Mouse (Mus musculus) hindbrain, embryonic 11.5 days (tissue): ENCODE data around the gene Macrod2. TPM values are rescaled to one million over a fixed set of nuclear protein-coding genes. Genes with fewer than 3 reads are reported as not detected.

Experiments
- ATAC-seq: fragments of 200-750 bp; cut with Nextera tagmentation; 2 replicates; pipeline ENCODE4 v1.8.0; 2017; ENCODE audit warnings: mild to moderate bottlenecking, moderate TSS enrichment, moderate library complexity; ENCODE audit not compliant: low FRiP score
- DNase-seq: peaks from one replicate; pipeline ENCODE4 v3.0.0-alpha.2; 2015; ENCODE audit warnings: low spot score
- H3K27ac ChIP-seq: fragments of 300-500 bp; sonication (generic); 2 replicates; pipeline ENCODE4 v1.5.1; 2014; ENCODE audit warnings: mild to moderate bottlenecking, low read depth, low read length
- H3K27me3 ChIP-seq: fragments of 300-500 bp; sonication (generic); 2 replicates; pipeline ENCODE4 v1.6.1; 2014; ENCODE audit warnings: mild to moderate bottlenecking, low read length, moderate library complexity, mixed read lengths; ENCODE audit not compliant: control insufficient read depth, insufficient read depth
- H3K36me3 ChIP-seq: fragments of 300-500 bp; sonication (generic); 2 replicates; pipeline ENCODE4 v1.6.1; 2014; ENCODE audit warnings: mild to moderate bottlenecking, low read length, moderate library complexity, mixed read lengths; ENCODE audit not compliant: control insufficient read depth, insufficient read depth
- H3K4me1 ChIP-seq: fragments of 300-500 bp; sonication (generic); replicated peaks from 2 replicates; pipeline ENCODE4 v1.6.1; 2014; ENCODE audit warnings: low read length, mixed read lengths; ENCODE audit not compliant: control insufficient read depth, insufficient read depth
- H3K4me2 ChIP-seq: fragments of 300-500 bp; sonication (generic); replicated peaks from 2 replicates; pipeline ENCODE4 v1.6.1; 2014; ENCODE audit warnings: mild to moderate bottlenecking, low read depth, low read length
- H3K4me3 ChIP-seq: fragments of 300-500 bp; sonication (generic); 2 replicates; pipeline ENCODE4 v1.5.1; 2014; ENCODE audit warnings: low read depth, low read length
- H3K9ac ChIP-seq: fragments of 300-500 bp; sonication (generic); 2 replicates; pipeline ENCODE4 v1.6.1; 2014; ENCODE audit warnings: low read depth, low read length
- H3K9me3 ChIP-seq: fragments of 300-500 bp; sonication (generic); 2 replicates; pipeline ENCODE4 v1.6.1; 2016; ENCODE audit warnings: low read length; ENCODE audit not compliant: control insufficient read depth
- WGBS: fragments of 180-500 bp; shearing (Covaris S2); extraction: QIAGEN DNeasy Blood & Tissue Kit; methylation state at CpG from one replicate; pipeline ENCODE4 v1.1.7; 2014; 5-methylcytosine and 5-hydroxymethylcytosine counted together
- polyA plus RNA-seq: library from polyadenylated mRNA; unstranded; fragments of >200 nt; fragmentation: Nextera tagmentation; extraction: Ambion mirVana; gene quantifications from 2 replicates; pipeline ENCODE4 v1.2.1, GENCODE M21; 2014

The Macrod2 gene
- polyA plus RNA-seq, 1 experiment from 2014 or later = 42.5 TPM

- no peak for DNase-seq
- no peak overlapping the region for H3K27ac ChIP-seq
Observed at GRCm38 (mm10) chr2:140533621-140534020, 138.5 kb downstream of the Macrod2 start.

GRCm38 (mm10) chr2:140534583-140534982, 139.5 kb downstream of the Macrod2 start:
- Histone ChIP-seq H3K4me3 (no peak overlapping the region), H3K27me3 (no peaks in the 10 kb centered on the region), H3K4me2 (no peak overlapping the region), H3K9me3 (no peaks in the 10 kb centered on the region), H3K4me1 (no peaks in the 10 kb centered on the region), H3K9ac (no peak overlapping the region), H3K36me3 (no peaks in the 10 kb centered on the region), H3K27ac (no peak overlapping the region)
- DNase-seq (no peak), ATAC-seq (no peak)
- WGBS = 86% methylated on average over 3 of the region's 3 CpGs

More at GRCm38 (mm10) chr2:140533621-140534020, 138.5 kb downstream of the Macrod2 start:
- no peak overlapping the region for H3K9ac ChIP-seq
- no peaks in the 10 kb centered on the region for H3K27me3 ChIP-seq
- 55% methylated on average over 8 of the region's 8 CpGs for WGBS
- no peak for ATAC-seq
- no peak overlapping the region for H3K4me2 ChIP-seq
- no peak overlapping the region for H3K4me3 ChIP-seq
- H3K36me3 ChIP-seq = no peaks in the 10 kb centered on the region
- no peaks in the 10 kb centered on the region for H3K4me1 ChIP-seq
- no peaks in the 10 kb centered on the region for H3K9me3 ChIP-seq

GRCm38 (mm10) chr2:140535832-140536571, 140.9 kb downstream of the Macrod2 start:
- Histone ChIP-seq H3K4me3 (no peak overlapping the region), H3K4me2 (no peak overlapping the region), H3K4me1 (no peaks in the 10 kb centered on the region), H3K27ac (no peak overlapping the region), H3K9me3 (no peaks in the 10 kb centered on the region), H3K27me3 (no peaks in the 10 kb centered on the region), H3K9ac (no peak overlapping the region), H3K36me3 (no peaks in the 10 kb centered on the region)
- 92% methylated on average over 5 of the region's 5 CpGs for WGBS
- DNase-seq (no peak), ATAC-seq (no peak)

GRCm38 (mm10) chr2:140549286-140549685, 154.2 kb downstream of the Macrod2 start:
- no peak overlapping the region for H3K4me2 ChIP-seq
- no peaks in the 10 kb centered on the region for H3K4me1 ChIP-seq
- DNase-seq = no peak
- no peak overlapping the region for H3K9ac ChIP-seq
- no peak for ATAC-seq
- H3K9me3 ChIP-seq = no peaks in the 10 kb centered on the region
- WGBS = 85% methylated on average over 2 of the region's 2 CpGs
- no peaks in the 10 kb centered on the region for H3K36me3 ChIP-seq
- no peaks in the 10 kb centered on the region for H3K27me3 ChIP-seq
- no peak overlapping the region for H3K4me3 ChIP-seq
- H3K27ac ChIP-seq = no peak overlapping the region

GRCm38 (mm10) chr2:140561426-140561825, 166.3 kb downstream of the Macrod2 start:
- no peak overlapping the region for H3K9ac ChIP-seq
- no peak overlapping the region for H3K4me3 ChIP-seq
- DNase-seq (no peak), ATAC-seq (no peak)
- no peaks in the 10 kb centered on the region for H3K27me3 ChIP-seq
- no peaks in the 10 kb centered on the region for H3K36me3 ChIP-seq
- H3K9me3 ChIP-seq = no peaks in the 10 kb centered on the region
- no peak overlapping the region for H3K27ac ChIP-seq
- WGBS = 84% methylated on average over 2 of the region's 2 CpGs
- no peaks in the 10 kb centered on the region for H3K4me1 ChIP-seq
- no peak overlapping the region for H3K4me2 ChIP-seq

- Histone ChIP-seq H3K27me3 (no peaks in the 10 kb centered on the region), H3K9me3 (no peaks in the 10 kb centered on the region), H3K27ac (no peak overlapping the region), H3K4me1 (no peaks in the 10 kb centered on the region), H3K4me3 (no peak overlapping the region), H3K9ac (no peak overlapping the region), H3K36me3 (no peaks in the 10 kb centered on the region), H3K4me2 (no peak overlapping the region)
- no peak for DNase-seq
- ATAC-seq = no peak
- WGBS = 84% methylated on average over 6 of the region's 6 CpGs
Observed at GRCm38 (mm10) chr2:140570874-140571273, 175.8 kb downstream of the Macrod2 start.

- no peak for DNase-seq
- 53% methylated on average over 3 of the region's 3 CpGs for WGBS
- no peak for ATAC-seq
Observed at GRCm38 (mm10) chr2:140592537-140593261, 197.6 kb downstream of the Macrod2 start.

GRCm38 (mm10) chr2:140596906-140597305, 201.8 kb downstream of the Macrod2 start:
- Histone ChIP-seq H3K27me3 (no peaks in the 10 kb centered on the region), H3K4me2 (no peak overlapping the region), H3K4me3 (no peak overlapping the region), H3K9ac (no peak overlapping the region), H3K4me1 (no peaks in the 10 kb centered on the region), H3K36me3 (no peaks in the 10 kb centered on the region), H3K9me3 (no peaks in the 10 kb centered on the region), H3K27ac (no peak overlapping the region)
- no peak for ATAC-seq
- no peak for DNase-seq
- WGBS = 77% methylated on average over 2 of the region's 2 CpGs

More at GRCm38 (mm10) chr2:140592537-140593261, 197.6 kb downstream of the Macrod2 start:
- Histone ChIP-seq H3K9me3 (no peaks in the 10 kb centered on the region), H3K4me2 (no peak overlapping the region), H3K4me1 (no peaks in the 10 kb centered on the region), H3K27ac (no peak overlapping the region), H3K4me3 (no peak overlapping the region), H3K9ac (no peak overlapping the region), H3K36me3 (no peaks in the 10 kb centered on the region), H3K27me3 (no peaks in the 10 kb centered on the region)

GRCm38 (mm10) chr2:140615451-140615850, 220.3 kb downstream of the Macrod2 start:
- no peak overlapping the region for H3K4me2 ChIP-seq
- no peaks in the 10 kb centered on the region for H3K9me3 ChIP-seq
- ATAC-seq (no peak), DNase-seq (no peak)
- H3K4me3 ChIP-seq = no peak overlapping the region
- 93% methylated on average over 2 of the region's 2 CpGs for WGBS
- no peak overlapping the region for H3K9ac ChIP-seq
- no peaks in the 10 kb centered on the region for H3K36me3 ChIP-seq
- H3K27me3 ChIP-seq = no peaks in the 10 kb centered on the region
- no peak overlapping the region for H3K27ac ChIP-seq
- H3K4me1 ChIP-seq = no peaks in the 10 kb centered on the region
